Mouse (Mus musculus) lung, postnatal 0 days (tissue): ENCODE data around the gene Abcf2.

ENCODE experiments used
- CTCF ChIP-seq: IDR thresholded peaks from 2 replicates; pipeline ENCODE4 v1.5.1; 2016; ENCODE audit warnings: antibody characterized with exemption, mild to moderate bottlenecking
- EP300 ChIP-seq: IDR thresholded peaks from 2 replicates; pipeline ENCODE4 v1.6.1; 2016; ENCODE audit warnings: antibody characterized with exemption, mild to moderate bottlenecking, control low read depth

- TF ChIP-seq CTCF (no peak), EP300 (no peak)
These were observed 15.3 kb upstream of the Abcf2 start for GRCm38 (mm10) chr5:24592471-24593160.
